8 mouse cellular contexts compared by ENCODE assay signal in genomic region chr5:142509141-142510060, GRCm38 (mm10). TPM values are rescaled to one million over a fixed set of nuclear protein-coding genes. Genes with fewer than 3 reads are reported as not detected.
DNase-seq lines count a peak whose midpoint lies in the region; ATAC-seq lines count a peak whose summit lies in the region.

No protein-coding gene starts in this region.

- peaks cover 24% of the 10 kb centered on the region; the same call in 1 of the 2 replicates for H3K27me3 ChIP-seq in embryonic facial prominence, embryonic 10.5 days (replicated peaks; ENCODE audit: low read depth, poor library complexity, severe bottlenecking)
- no peaks in the 10 kb centered on the region for H3K27me3 ChIP-seq in hindbrain, embryonic 13.5 days
- peaks cover 15% of the 10 kb centered on the region for H3K27me3 ChIP-seq in midbrain, embryonic 10.5 days (ENCODE audit: low read depth, poor library complexity, severe bottlenecking)

- peaks cover 20% of the 10 kb centered on the region for H3K4me1 ChIP-seq in embryonic facial prominence, embryonic 10.5 days
- peaks cover 38% of the 10 kb centered on the region for H3K4me1 ChIP-seq in hindbrain, embryonic 13.5 days (replicated peaks)
- peaks cover 15% of the 10 kb centered on the region for H3K4me1 ChIP-seq in midbrain, embryonic 10.5 days

- H3K27ac ChIP-seq in embryonic facial prominence, embryonic 10.5 days (replicated peaks), result peak overlapping the region; percentile 76
- H3K27ac ChIP-seq in hindbrain, embryonic 13.5 days, result peak overlapping the region; percentile 88
- peak overlapping the region; percentile 74 for H3K27ac ChIP-seq in midbrain, embryonic 10.5 days (replicated peaks)

- 15% methylated on average over 15 of the region's 15 CpGs for WGBS in embryonic facial prominence, embryonic 10.5 days
- WGBS in hindbrain, embryonic 13.5 days, result 11% methylated on average over 15 of the region's 15 CpGs
- WGBS in midbrain, embryonic 10.5 days, result 11% methylated on average over 15 of the region's 15 CpGs

- peak; percentile 9 for DNase-seq in embryo, embryonic 11 days
- DNase-seq in embryo, embryonic 9.5 days (ENCODE audit: extremely low spot score), result no peak
- no peak for DNase-seq in embryonic facial prominence, embryonic 10.5 days (ENCODE audit: low spot score)
- no peak for DNase-seq in midbrain, embryonic 10.5 days (ENCODE audit: low spot score)
- DNase-seq in right cerebral cortex, adult 18-20 months, result no peak
- no peak for DNase-seq in frontal cortex, postnatal 36 days (ENCODE audit: low spot score in 2 of 2)
- no peak for DNase-seq in layer of hippocampus, postnatal 10 days (ENCODE audit: low spot score in 2 of 2)

- H3K4me3 ChIP-seq in embryonic facial prominence, embryonic 10.5 days, result peak overlapping the region; percentile 37
- H3K4me3 ChIP-seq in hindbrain, embryonic 13.5 days, result peak overlapping the region; percentile 28
- H3K4me3 ChIP-seq in midbrain, embryonic 10.5 days, result peak overlapping the region; percentile 36

- peak overlapping the region; percentile 53 for H3K4me2 ChIP-seq in hindbrain, embryonic 13.5 days

- peak; percentile 64; the same call in 1 of the 2 replicates for ATAC-seq in hindbrain, embryonic 13.5 days (ENCODE audit: low FRiP score)

- no peaks in the 10 kb centered on the region for H3K9me3 ChIP-seq in embryonic facial prominence, embryonic 10.5 days
- H3K9me3 ChIP-seq in hindbrain, embryonic 13.5 days, result no peaks in the 10 kb centered on the region
- H3K9me3 ChIP-seq in midbrain, embryonic 10.5 days (replicated peaks), result no peaks in the 10 kb centered on the region

- no peaks in the 10 kb centered on the region for H3K36me3 ChIP-seq in embryonic facial prominence, embryonic 10.5 days (replicated peaks)
- no peaks in the 10 kb centered on the region for H3K36me3 ChIP-seq in hindbrain, embryonic 13.5 days
- no peaks in the 10 kb centered on the region for H3K36me3 ChIP-seq in midbrain, embryonic 10.5 days

- H3K9ac ChIP-seq in hindbrain, embryonic 13.5 days, result peak overlapping the region; percentile 76

RNA-seq across cellular contexts. Expression of gene Papolb, which starts 20.5 kb away (rescaled TPM):
- 0.05 and 0.20 TPM in 2 replicates for polyA plus RNA-seq in embryonic facial prominence, embryonic 10.5 days (2016; fragmentation: Nextera tagmentation; extraction: Ambion mirVana)
- 0.23 and 0.31 TPM in 2 replicates for polyA plus RNA-seq in hindbrain, embryonic 13.5 days (2015; fragmentation: Nextera tagmentation; extraction: Ambion mirVana)
- polyA plus RNA-seq in midbrain, embryonic 10.5 days (2016; fragmentation: Nextera tagmentation; extraction: Ambion mirVana), result 0.15 and 0.20 TPM in 2 replicates
- total RNA-seq in layer of hippocampus, postnatal 10 days (2021), result under 1 TPM; 0.67 to 0.85 TPM

RNA-seq across cellular contexts. Expression of gene Radil, which starts 41.5 kb away (rescaled TPM):
- polyA plus RNA-seq in embryonic facial prominence, embryonic 10.5 days (2016; fragmentation: Nextera tagmentation; extraction: Ambion mirVana), result 4.3 and 5.1 TPM in 2 replicates
- 12.9 and 15.7 TPM in 2 replicates for polyA plus RNA-seq in hindbrain, embryonic 13.5 days (2015; fragmentation: Nextera tagmentation; extraction: Ambion mirVana)
- polyA plus RNA-seq in midbrain, embryonic 10.5 days (2016; fragmentation: Nextera tagmentation; extraction: Ambion mirVana), result 4.9 and 6.1 TPM in 2 replicates
- total RNA-seq in layer of hippocampus, postnatal 10 days (2021), result 10 to 100 TPM; 13.9 to 15.7 TPM

RNA-seq across cellular contexts. Expression of gene Ap5z1, which starts 45.7 kb away (rescaled TPM):
- polyA plus RNA-seq in embryonic facial prominence, embryonic 10.5 days (2016; fragmentation: Nextera tagmentation; extraction: Ambion mirVana), result 14.1 and 14.8 TPM in 2 replicates
- polyA plus RNA-seq in hindbrain, embryonic 13.5 days (2015; fragmentation: Nextera tagmentation; extraction: Ambion mirVana), result 12.8 and 15.2 TPM in 2 replicates
- 12.3 and 14.6 TPM in 2 replicates for polyA plus RNA-seq in midbrain, embryonic 10.5 days (2016; fragmentation: Nextera tagmentation; extraction: Ambion mirVana)
- 10 to 100 TPM; 19.7 to 20.8 TPM for total RNA-seq in layer of hippocampus, postnatal 10 days (2021)
